Mouse (Mus musculus): Measurements from ENCODE around the gene Smarcb1. TPM values are rescaled to one million over a fixed set of nuclear protein-coding genes. Genes with fewer than 3 reads are reported as not detected.

Smarcb1 gene
- polyA plus RNA-seq, 3 experiments from 2014 or later: 89.2 to 126 (median 106) TPM

DNA sequence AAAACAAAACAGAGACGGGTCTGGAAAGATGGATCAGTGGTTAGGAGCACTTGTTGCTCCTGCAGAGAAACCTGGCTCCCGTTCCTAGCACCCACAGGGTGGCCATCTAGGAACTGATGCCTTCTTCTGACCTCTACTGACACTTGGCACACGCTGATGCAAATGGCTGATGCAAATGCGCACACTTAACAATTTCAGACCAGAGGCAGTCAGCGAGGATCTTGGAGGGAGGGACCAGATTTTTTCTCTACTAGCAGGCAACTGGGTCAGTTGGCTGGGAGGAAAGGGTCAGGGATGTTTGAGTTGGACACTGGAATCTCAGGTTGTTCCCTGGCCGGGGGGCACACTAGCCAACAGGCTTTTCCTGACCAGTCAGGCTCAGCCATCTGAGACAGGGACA is 11.5 kb upstream of the Smarcb1 start, which contains the start of gene Chchd10:
Gene Chchd10 (plus strand): TSS at position 240 of the 400 bp plus-strand sequence.
- ATAC-seq: no peak

DNA sequence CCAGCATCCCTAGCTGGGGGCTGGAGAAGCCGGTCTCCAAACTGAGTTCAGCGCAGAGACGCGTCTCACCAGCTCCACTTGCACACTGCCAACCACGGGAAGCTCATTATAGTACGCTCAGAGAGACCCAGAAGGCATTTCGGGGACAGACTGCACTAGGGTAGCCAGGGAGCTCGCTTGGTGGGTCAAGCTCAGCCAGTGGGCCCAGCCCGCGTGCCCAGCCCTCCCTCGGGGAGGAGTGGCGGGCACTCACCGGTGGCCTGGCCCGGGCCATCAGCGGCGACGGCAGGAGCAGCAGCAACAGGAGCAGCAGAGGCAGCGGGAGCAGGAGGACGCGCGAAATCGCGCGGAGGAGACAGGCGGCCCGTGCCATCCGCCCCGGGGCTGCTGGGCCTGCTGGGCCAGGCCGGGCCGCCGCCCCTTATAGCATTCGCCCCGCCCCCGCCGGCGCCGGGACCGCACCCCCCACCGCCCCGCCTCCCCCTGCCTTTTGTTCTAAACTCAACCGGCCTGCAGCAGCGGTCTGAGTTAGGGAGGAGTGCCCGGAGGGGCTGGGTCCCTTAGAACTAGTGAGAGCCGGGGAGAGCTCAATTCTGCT is 10.8 kb upstream of the Smarcb1 start:
- peak; percentile 39 for ATAC-seq

DNA sequence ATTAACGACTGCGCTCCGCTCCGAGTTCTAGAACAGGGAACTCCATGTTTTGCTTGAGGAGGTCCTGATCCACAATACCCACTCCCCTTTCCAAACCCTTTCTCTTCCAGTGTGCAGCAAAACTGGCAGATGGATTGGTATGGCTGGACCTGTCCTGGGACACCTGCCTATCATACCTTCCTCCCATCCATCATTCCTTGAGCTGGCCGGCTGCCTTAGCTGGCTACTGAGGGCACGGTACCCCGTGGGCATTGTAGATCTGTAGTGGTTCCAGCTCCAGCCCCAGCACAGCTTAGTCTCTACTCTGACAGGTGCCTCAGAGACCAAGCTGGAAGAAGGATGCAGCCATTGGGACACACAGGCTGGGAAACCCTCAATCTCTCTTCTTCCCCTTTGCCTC is 9.9 kb upstream of the Smarcb1 start:
- ATAC-seq: no peak

- no peak for ATAC-seq
These were observed 8.9 kb upstream of the Smarcb1 start for GRCm38 (mm10) chr10:75930304-75930703.

DNA sequence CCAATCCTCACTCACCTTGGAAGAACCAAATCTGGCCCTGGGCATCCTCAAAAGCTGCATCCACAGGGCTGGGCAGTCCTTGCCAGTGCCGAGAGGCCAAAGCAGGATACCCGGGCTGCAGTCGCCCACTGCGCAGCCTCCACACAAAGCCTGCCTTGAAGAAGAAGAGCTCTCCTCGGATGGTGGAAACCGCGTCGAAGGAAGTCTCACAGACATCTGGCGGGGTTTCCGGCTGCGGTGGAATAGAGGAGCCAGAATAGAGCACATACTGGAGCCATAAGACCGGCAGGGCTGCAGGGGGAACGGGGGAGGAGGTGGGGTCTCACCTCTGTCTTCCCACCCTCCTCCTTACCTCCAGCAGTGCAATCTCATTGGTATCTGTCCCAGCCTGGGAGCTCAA is 5.0 kb upstream of the Smarcb1 start:
- ATAC-seq: peak; percentile 30

DNA sequence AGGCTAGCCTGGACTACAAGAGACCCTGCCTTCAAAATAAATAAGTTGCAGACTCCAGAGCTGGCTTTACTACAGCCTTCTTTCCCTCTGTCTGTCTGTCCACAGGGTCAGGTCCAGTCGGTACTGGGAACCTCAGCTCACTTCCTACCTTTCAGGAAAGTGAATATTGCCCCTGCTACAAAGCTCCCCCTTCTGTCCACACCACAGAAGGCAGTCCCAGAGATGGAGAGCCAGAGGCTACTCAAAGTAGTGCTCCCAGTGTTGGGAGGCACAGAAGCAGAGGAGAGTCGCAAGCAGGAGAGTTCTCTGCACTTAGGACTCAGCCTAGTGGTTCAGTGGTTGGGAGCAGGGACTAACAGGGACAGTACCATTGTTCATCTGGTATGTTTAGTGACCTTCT is 2.9 kb upstream of the Smarcb1 start:
- no peak for ATAC-seq

DNA sequence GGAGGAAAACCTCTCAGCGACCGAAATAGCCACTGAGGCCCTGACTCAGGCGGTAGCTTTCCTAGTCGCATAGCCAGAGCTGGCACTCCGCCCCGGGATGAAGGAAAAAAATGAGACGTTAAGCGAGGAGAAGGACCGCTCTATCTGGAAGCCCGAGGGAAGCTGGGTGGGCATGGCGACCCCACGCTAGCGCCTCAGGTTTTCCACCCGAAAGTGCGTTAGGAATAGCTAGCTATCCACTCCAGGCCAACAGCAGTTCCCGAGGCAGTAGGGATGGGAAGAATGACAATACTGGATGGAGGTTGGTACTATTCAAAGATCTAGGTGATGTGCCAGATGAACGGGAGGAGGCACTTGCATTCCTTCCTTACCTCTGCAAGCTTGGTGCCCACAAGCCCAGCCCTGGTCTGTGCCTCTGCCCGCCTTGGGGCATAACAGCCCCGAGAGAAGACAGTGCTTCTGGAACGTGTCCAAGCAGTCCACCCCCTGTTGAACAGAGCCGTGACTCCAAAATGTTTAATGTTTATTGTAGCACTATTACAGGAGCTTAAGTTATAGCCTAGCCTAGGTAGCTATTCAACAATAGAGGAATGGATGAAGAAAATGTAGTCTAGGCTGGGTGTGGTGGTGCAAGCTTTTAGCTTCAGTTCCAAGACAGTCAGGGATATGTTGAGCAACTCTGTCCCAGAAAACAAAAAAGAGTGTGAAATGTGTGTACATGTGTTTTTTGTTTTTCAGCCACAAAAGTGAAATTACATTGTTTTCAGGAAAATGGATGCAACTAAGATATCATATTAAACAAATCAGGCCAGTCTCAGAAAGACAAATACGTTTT is 526 bp upstream of the Smarcb1 start:
- ATAC-seq: peak; percentile 19

DNA sequence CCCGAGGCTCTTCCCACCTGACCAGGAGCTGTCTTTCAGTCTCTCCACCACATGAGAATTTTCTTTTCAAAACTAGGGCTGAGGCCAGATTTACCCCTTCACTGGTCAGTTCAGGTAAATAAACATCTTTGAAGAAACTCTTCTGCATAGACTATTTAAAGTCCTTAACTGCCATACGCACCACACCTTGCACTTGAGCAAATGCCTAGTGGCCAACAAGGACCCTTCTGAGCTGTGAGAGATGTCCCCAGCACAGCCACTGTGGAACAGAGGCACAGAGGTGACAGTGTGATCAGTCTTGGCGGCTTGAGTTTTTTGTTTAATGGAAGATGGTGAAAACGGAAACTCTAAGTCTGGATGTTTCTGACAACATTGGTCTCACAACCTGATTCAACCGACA is 2.4 kb downstream of the Smarcb1 start:
- ATAC-seq: no peak

GRCm38 (mm10) chr10:75916840-75917239 is 4.6 kb downstream of the Smarcb1 start:
- ATAC-seq: no peak

DNA sequence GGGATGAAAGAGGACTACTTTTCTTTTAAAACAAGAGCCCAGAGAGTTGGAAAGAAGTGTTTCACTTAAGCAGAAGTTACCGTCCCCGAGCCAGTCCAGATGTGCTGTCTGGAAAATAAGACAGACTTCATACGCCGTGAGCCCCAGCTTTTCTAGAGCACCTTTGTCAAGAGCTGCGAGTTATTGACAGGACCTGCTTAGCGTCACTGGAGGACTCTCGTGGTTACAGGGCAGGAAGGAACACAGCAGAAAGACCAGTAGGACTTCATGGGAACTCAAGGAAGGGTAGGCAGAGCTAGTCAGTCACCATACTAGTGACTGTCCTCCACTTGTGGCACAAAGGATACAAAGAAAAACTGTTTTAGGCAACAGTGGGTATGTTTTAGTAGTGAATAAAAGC is 5.9 kb downstream of the Smarcb1 start:
- ATAC-seq: no peak

DNA sequence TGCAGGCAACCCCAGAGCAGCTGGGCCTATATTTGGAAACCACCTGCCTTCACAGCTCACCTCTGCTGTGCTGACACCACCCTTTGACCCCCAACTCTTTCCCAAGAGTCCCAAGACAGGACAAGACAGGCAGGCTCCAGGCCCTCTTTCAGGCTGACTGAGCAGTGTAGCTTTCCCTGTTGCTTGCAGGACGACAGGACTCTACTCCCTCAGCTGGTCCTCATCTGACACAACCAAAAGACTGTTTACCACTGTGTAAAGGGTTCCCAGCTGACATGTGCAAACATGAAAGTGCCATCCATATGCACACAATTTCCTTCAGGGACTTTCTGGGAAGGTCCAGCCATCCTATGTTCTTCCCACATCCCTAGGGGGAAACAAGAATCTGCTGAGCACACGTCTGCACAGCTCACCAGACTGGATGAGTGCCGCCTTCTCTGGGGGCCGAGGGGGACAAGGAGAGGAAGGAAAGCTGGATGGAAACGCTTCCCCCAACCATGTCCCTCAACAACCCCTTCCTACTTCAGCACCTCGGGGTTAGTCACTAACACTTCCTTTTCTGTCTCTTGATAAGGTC is 8.3 kb downstream of the Smarcb1 start:
- no peak for ATAC-seq

- no peak for ATAC-seq
These were observed 10.7 kb downstream of the Smarcb1 start for GRCm38 (mm10) chr10:75910698-75911097.

- ATAC-seq: no peak
These were observed 14.5 kb downstream of the Smarcb1 start for GRCm38 (mm10) chr10:75906882-75907281.

DNA sequence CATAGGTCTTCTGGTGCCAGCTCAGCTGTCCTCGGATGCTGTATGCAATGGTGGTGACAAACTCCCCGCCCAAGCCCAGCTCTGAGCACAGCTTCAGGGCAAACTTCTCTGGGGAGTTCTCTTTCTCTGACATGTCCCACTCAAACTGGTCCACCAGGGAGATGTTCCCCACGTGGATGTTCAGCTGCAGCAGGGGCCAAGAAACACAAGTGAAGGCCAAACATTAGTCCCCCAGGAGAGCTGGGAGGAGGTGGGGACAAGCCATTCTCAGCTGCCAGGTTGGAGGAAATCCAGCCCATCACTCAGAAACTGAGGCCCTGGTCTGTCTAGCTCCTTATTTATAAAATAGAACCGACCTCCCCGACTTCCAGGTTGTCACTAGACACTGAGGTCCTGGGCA is 17.0 kb downstream of the Smarcb1 start:
- no peak for ATAC-seq

DNA sequence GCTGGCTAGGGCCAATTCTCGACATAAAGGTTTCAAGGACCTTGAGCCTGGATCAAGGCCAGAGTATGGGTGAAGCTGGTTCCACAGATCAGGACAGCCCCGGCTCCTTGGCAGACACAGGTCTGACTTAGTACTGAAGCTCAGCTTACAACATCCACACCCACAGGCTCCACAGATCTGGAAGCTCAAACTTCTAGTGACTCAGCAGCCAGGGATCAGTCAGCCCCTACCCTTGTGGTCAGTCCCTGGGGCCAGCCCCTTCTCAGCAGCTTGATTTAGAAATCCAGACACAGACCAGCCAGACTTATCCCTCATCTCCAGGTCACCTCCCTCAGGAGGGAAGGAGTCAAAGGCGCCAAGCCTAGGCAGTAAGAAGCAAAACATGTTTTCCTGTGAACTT is 22.6 kb downstream of the Smarcb1 start:
- ATAC-seq: no peak

DNA sequence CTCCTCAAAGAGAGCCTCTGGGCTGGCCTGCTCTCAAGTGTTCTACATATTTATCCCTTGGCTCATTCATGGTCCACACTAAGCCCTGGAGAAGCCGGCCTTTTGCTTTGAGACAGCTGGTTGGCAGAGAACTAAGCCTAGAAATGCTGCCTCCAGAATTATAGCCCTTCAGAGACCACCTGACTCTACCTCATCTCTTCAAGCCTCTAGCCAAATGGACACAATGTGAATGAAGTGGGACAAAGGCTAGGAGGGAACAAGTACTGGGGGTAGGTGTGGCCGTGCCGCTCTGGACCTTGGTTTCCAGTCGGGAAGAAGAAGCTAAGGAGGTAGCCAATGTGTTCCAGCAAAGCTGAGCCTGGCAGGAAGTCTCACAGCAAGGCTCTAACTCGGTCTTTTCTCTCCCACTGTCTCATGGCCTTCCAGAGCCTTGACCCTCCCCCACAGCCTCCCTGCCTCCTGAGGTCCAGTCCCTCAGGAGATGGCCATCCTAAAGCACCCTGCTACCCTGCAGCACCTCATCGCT is 23.3 kb downstream of the Smarcb1 start:
- ATAC-seq: no peak

DNA sequence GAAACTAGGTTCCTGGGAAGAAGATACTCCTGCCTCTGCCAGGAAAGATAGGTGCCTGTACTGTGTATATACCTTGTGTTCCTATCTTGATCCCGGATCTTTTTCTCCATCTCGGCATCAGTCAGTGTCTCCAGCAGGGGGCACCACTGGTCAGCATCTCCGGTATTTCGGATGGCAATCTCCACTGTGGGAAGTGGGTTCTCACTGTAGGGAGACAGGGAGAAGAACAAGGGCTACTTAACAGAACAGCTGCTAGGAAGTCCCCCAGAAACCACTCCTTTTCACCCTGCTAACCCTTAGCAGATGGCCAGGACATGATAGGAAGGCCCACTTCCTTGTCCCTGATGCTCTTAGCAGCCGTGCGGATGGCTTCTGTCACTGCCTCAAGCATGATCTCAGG is 24.0 kb downstream of the Smarcb1 start:
- ATAC-seq: no peak

- ATAC-seq: no peak
These were observed 25.2 kb downstream of the Smarcb1 start for GRCm38 (mm10) chr10:75896208-75896607.

DNA sequence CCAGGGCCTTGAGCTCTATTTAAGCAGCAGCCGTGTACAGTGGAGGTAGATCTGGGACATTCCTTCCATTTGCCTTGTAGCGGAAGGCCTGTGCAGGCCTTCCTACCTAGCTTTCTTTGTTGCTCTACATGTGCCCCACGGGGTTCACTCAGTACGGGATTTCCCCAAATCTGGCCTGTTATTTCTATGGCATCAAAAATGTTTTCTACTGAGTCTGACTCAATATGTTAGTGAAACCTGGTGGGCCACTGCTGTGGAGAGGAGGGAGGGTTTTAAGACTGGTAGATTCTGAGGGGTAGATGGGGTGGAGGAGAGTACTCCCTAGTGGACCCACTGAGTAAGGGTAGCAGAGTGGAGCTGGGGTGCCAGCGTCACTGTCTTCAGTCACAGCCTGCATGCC is 25.7 kb downstream of the Smarcb1 start:
- no peak for ATAC-seq

DNA sequence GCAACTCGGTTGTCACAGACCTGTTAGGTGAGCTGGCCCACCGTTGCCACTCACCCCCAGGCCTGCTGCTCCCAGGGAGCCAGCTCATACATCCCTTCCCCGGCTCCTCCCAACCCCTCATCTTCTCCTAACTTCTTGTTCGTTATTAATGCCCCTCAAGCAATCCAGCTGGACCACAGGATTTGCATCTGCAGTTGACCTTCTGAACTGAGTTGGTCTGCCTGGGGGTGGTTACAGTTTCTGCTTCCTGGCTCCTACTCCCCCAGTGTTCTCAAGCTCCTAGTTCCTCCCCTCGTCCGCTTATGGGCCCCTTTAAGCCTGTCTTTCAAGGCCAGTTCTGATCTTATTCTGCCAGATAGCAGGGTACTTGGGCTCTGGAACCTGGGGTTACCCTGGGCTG is 26.8 kb downstream of the Smarcb1 start:
- no peak for ATAC-seq

GRCm38 (mm10) chr10:75893089-75893750 is 28.2 kb downstream of the Smarcb1 start, which contains the start of gene Derl3:
Derl3 (plus strand) TSS chr10:75893413.
- ATAC-seq: peak; percentile 99

DNA sequence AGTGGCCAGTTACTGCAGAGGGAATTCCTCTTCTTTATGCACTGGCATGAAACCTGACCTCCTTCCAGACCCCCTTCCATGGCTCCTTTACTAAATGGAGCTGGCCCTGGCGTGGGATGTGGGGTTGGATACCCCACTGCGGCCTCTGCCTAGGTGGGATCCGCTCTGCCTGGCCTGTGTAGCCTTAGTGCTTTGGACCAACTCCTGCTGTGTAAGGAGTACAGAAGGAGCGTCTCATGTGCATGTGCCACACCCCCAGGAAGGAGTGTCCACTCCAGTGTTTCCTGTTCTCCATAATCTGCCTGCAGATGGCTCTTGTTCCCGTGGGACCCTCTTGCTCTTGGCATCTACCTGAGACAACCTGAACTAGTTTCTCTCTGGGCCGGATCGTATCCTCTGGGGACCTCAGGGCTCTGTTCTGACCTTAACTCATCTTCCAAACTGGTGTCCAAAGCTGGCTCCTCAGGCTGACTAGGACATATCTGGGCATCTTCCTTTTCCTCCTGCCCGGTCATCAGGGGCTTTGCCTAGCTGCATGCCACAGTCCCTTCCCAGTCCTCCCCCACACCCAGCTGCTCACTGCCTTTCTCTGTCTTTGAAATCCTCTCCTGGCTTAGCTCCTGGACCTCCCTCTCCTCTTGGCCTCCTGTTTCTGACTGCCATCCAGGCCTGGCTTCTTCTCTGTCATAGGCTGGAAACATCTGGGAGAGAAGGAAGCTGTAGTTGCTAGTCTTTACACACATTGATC is 31.8 kb downstream of the Smarcb1 start:
- no peak for ATAC-seq
